Mouse (Mus musculus) frontal cortex, postnatal 36 days (tissue): ENCODE measurements around the gene Scn1b.

Experiments
- DNase-seq, 2 experiments: peaks; one replicate each; pipeline ENCODE4 v3.0.0; 2022; ENCODE audit warnings: low spot score in 2 of 2

Gene Scn1b

GRCm38 (mm10) chr7:31116721-31117145, 10.1 kb downstream of the Scn1b start:
- DNase-seq, result no peak

GRCm38 (mm10) chr7:31115587-31116043, 11.2 kb downstream of the Scn1b start:
- no peak for DNase-seq

GRCm38 (mm10) chr7:31115182-31115581, 11.6 kb downstream of the Scn1b start, which contains the start of gene Hpn:
TSS of gene Hpn (minus strand) at chr7:31115290.
- no peak for DNase-seq

GRCm38 (mm10) chr7:31114646-31115045, 12.2 kb downstream of the Scn1b start:
- DNase-seq, result no peak

DNA sequence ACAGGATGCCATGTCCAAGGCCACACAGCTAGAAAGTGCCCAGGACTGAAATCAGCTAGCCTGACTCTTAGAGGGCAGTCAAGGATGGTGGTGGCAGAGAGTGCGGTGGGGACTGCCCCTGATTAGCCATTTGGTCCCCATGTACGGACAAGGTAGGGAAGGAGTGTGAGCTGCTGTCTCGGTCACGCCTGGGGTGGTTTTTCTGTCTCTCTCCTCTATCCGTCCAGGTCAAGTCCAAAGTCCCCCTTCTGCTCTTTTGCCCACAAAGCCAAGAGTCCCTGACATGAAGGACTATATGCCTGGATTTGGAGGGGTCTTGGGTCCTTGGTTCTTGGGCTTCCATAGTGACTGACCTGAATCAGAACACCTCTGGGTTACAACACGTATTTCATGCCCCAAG, 13.0 kb downstream of the Scn1b start:
- no peak for DNase-seq

DNA sequence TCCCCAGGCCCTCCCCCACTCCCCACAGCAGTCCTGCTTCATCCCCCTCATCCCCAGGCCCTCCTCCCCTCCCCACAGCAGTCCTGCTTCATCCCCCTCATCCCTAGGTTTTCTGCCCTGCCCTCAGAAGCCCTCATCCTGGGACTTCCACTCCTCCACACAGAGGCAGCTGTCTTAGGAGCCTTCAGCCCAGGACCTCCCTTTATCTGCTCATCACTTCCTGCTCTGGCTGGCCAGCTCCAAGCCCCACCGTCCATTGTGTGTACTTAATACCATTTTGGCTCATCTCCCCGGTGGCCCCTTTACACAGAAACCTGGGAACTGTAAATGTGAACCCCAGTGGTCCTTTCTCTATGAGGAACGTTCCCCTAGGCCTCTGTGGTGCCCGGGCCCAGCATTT, 14.8 kb downstream of the Scn1b start:
- DNase-seq, result no peak

- DNase-seq, result no peak
These were observed 15.9 kb downstream of the Scn1b start for GRCm38 (mm10) chr7:31110861-31111385.

- no peak for DNase-seq
These were observed 17.0 kb downstream of the Scn1b start for GRCm38 (mm10) chr7:31109796-31110195.

DNA sequence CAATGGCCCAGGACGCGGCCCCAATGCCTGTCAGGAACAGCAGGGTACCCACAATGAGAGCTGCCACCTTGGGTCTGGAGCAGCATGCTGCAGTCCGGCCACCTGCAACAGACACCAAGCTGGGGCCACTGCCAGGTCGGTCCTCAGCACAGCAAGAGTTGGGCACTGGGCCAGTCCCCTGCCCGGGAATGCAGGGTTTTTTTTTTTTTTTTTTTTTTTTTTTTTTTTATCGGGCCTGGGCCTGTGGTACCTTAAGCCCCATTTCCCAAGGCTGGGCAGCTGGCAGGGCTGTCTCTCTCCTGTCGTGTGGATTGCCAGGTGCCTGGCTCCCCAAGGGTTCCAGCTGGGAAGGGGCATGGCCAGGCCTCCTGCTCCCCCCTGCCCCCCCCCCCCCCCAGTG, 17.7 kb downstream of the Scn1b start:
- DNase-seq, result no peak

DNA sequence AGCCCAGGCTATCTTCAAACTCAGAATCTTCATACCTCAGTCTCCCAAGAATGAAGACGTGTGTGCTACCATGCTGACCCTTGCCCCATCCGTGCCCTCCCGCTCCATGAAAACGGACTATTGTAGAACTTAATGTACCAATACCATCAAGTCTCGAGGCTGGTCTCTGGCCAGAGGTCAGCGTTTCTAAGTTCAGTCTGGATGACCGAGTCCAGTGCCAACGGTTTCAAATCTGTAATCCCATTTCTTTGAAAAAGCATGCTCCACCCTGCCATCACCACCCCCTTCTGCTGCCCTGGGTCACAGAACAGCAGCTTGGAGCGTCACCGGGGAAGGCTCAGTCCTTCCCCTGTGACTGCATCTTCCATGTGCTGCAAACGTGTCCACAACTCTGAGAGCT, 19.0 kb downstream of the Scn1b start:
- DNase-seq, result no peak

- DNase-seq, result no peak
These were observed 20.6 kb downstream of the Scn1b start for GRCm38 (mm10) chr7:31106166-31106565.

DNA sequence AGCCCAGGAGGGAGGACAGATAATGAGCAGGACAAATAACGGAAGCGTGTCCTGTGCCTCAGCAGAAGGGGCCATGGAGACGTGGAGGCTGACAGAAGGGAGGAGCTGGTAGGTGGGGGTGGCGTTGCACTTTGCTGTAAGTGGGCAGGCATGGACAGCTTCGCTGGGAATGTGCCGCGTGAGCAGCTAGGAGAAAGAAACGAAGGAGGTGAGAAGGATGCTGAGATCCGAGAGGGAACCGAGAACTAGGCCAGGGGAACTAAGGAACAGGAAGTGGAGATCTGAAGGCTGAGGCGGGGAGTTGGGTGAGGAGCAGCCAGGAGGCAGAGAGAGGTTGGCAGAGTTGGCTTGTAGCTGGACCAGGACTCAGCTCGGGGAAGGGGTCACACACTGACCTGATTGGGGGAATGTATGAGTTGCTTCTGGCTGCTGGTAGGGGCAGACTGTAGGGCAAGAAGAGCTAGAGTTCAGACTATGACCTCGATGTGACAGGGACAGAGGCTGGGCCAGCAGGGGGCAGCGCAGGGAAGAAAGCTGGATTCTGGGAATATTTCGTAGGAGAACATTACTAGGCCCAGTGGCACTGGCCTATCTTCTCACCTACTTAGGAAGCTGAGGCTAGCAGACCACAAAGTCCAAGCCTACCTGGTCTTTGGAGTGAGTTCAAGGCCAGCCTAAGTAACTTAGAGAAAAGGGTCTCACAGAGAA, 21.6 kb downstream of the Scn1b start:
- DNase-seq, result peak in 1 of 2 experiments; percentile 73

- no peak for DNase-seq
These were observed 26.0 kb downstream of the Scn1b start for GRCm38 (mm10) chr7:31100786-31101185.

- no peak for DNase-seq
These were observed 27.2 kb downstream of the Scn1b start for GRCm38 (mm10) chr7:31099612-31099982.

- DNase-seq, result no peak
These were observed 27.8 kb downstream of the Scn1b start for GRCm38 (mm10) chr7:31098697-31099611.

GRCm38 (mm10) chr7:31097583-31098248, 29.1 kb downstream of the Scn1b start:
- DNase-seq, result peak; percentile 84 to 92

DNA sequence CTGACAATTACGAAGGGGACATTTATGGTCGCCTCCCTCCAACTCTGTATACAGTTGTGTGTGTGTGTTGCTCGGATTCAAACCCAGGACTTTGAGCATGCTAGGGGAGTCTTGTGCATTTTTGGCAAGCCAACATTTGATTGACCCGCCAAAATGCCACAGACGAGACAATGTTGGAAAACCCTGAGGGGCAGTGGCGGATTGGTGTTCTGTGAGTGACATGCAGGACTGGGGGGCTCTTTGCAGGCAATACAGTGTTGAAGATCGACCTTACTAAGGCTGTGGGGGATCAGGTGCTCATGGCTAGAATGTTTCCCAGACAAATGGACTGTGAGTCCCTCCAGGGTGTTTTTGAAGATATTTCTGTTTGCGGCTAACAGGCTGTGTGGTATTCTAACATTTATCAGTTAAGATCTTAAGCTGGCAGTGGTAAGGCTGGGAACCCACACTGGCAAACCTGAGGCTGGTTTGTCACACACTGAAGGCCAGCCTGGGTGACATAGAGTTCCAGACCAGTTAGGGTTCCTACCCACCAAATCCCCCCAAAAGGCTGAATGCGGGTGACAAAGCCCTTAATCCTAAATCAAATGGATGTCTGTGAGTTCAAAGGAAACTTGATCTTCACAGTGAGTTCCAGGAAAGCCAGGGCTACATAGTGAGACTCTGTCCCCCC, 29.8 kb downstream of the Scn1b start:
- DNase-seq, result no peak

GRCm38 (mm10) chr7:31094774-31095501, 31.9 kb downstream of the Scn1b start:
- DNase-seq, result no peak

GRCm38 (mm10) chr7:31089721-31090120, 37.1 kb downstream of the Scn1b start:
- no peak for DNase-seq

GRCm38 (mm10) chr7:31088206-31088605, 38.6 kb downstream of the Scn1b start:
- no peak for DNase-seq

DNA sequence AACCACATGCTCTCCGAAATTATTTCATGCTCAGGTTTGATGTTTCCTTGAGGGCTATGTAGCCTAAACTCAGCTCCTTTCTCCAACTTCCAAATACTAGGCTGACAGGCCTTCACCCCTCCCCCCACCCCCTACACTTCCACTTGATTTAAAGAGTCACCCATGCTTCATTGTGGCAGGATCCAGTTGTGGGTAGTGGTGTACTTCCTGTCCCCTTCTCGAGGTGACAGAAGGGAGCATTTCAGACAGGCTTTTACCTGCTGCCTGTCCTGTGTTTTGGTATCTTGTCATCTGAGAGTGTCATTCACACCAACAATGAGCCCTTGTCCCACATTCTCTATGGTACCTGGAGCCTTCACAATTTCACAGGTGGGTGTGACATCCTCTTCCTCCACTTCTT, 39.5 kb downstream of the Scn1b start:
- no peak for DNase-seq
